Mouse (Mus musculus): ENCODE results near the gene Eaf2. TPM values are rescaled to one million over a fixed set of nuclear protein-coding genes. Genes with fewer than 3 reads are reported as not detected.

Eaf2 gene
- polyA plus RNA-seq, 1 experiment from 2014 or later, result 1.0 TPM

DNA sequence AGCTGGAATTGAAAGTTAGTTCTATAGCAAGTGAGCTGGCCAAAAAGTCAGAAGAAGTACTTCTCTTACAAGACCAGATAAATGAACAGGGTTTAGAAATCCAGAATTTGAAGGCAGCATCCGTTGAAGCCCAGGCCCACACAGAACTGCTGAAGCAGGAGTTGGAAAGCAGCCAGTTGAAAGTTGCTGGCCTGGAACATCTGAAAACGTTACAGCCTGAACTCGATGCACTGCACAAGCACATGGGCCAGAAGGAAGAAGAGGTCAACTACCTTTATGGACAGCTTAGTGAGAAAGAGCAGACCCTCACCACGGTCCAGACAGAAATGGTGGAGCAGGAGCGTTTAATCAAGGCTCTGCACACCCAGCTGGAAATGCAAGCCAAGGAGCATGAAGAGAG lies 39.4 kb upstream of the Eaf2 start:
- no peak for TF ChIP-seq CTCF (IDR thresholded peaks at IDR 0.05; ENCODE audit: low read depth)
- H3K9ac ChIP-seq (ENCODE audit: low read depth, low read length), result no peak overlapping the region
- H3K4me3 ChIP-seq (ENCODE audit: low read depth, low read length), result no peak overlapping the region
- H3K27ac ChIP-seq (ENCODE audit: low read depth, low read length), result no peak overlapping the region
- H3K4me1 ChIP-seq (replicated peaks; ENCODE audit: control insufficient read depth, insufficient read depth, low read length), result no peaks in the 10 kb centered on the region
- H3K9me3 ChIP-seq (ENCODE audit: control insufficient read depth), result no peaks in the 10 kb centered on the region
- H3K4me2 ChIP-seq (replicated peaks; ENCODE audit: low read depth), result no peak overlapping the region
- H3K27me3 ChIP-seq (replicated peaks; ENCODE audit: control insufficient read depth, insufficient read depth, low read length), result no peaks in the 10 kb centered on the region
- ATAC-seq, result no peak
- peaks cover 71% of the 10 kb centered on the region for H3K36me3 ChIP-seq (ENCODE audit: control insufficient read depth, insufficient read depth)
- 66% methylated on average over 5 of the region's 5 CpGs for WGBS

DNA sequence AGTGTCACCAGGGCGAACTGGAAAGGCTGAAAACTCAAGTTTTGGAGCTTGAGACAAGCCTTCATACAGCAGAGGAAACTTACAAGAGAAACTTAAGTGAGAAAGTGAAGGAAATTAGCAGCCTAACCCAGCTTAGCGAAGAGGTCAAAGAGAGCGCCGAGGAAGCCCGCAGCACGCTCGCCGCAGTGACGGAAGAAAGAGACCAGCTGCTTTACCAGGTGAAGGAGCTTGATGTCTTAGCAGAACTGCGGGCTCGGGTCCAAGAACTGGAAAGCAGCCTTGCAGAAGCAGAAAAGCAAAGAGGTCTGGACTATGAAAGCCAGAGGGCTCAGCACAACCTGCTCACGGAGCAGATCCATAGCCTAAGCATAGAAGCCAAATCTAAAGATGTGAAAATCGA lies 37.5 kb upstream of the Eaf2 start:
- Histone ChIP-seq H3K4me1 (replicated peaks; ENCODE audit: control insufficient read depth, insufficient read depth, low read length) (no peaks in the 10 kb centered on the region), H3K9ac (ENCODE audit: low read depth, low read length) (no peak overlapping the region), H3K9me3 (ENCODE audit: control insufficient read depth) (no peaks in the 10 kb centered on the region), H3K27me3 (replicated peaks; ENCODE audit: control insufficient read depth, insufficient read depth, low read length) (no peaks in the 10 kb centered on the region), H3K27ac (ENCODE audit: low read depth, low read length) (no peak overlapping the region), H3K36me3 (ENCODE audit: control insufficient read depth, insufficient read depth) (peaks cover 61% of the 10 kb centered on the region), H3K4me2 (replicated peaks; ENCODE audit: low read depth) (no peak overlapping the region), H3K4me3 (ENCODE audit: low read depth, low read length) (no peak overlapping the region)
- TF ChIP-seq CTCF (IDR thresholded peaks at IDR 0.05; ENCODE audit: low read depth), result no peak
- ATAC-seq, result no peak
- 89% methylated on average over 13 of the region's 13 CpGs for WGBS

DNA sequence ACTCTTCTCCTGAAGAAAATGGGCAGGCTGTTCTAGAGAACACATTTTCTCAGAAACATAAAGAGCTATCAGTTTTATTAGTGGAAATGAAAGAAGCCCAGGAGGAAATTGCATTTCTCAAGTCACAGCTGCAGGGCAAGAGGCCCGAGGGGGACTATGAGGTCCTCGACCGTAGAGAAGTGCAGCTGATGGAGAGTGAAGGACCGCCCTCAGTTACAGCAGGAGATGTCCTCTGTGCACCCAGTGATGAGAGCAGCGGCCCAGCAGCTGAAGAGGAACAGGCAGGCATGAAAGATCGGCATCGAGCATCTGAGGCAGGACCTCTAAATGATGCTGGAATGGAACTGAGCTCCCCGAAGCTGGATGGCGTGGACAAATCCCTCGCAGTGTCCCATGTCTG lies 37.1 kb upstream of the Eaf2 start:
- WGBS, result 85% methylated on average over 10 of the region's 10 CpGs

DNA sequence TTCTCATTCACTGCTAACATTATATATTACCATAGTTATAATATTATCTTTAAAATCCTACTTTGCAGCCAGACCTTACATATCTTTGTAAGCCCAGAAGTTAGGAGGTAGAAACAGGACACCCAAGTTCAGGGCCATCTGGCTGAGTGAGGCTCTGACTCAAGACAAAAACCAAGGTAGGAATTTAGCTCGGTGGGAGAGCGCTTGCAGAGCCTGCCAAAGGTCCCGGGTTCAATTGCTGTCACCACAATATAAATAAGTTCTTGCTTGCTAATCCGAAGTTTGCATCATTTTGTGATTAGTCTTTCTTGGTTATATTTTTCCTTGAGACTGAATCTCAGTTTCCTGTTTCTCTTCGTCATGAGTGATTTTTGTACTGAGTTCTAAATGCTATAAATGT lies 28.4 kb upstream of the Eaf2 start:
- Histone ChIP-seq H3K9ac (ENCODE audit: low read depth, low read length) (no peak overlapping the region), H3K4me2 (replicated peaks; ENCODE audit: low read depth) (no peak overlapping the region), H3K36me3 (ENCODE audit: control insufficient read depth, insufficient read depth) (peaks cover 62% of the 10 kb centered on the region), H3K27ac (ENCODE audit: low read depth, low read length) (no peak overlapping the region), H3K4me1 (replicated peaks; ENCODE audit: control insufficient read depth, insufficient read depth, low read length) (no peaks in the 10 kb centered on the region), H3K9me3 (ENCODE audit: control insufficient read depth) (no peaks in the 10 kb centered on the region), H3K4me3 (ENCODE audit: low read depth, low read length) (no peak overlapping the region), H3K27me3 (replicated peaks; ENCODE audit: control insufficient read depth, insufficient read depth, low read length) (no peaks in the 10 kb centered on the region)
- no peak for ATAC-seq
- TF ChIP-seq CTCF (IDR thresholded peaks at IDR 0.05; ENCODE audit: low read depth), result no peak
- WGBS, result 92% methylated on average over 5 of the region's 5 CpGs

More for the DNA sequence above, 37.1 kb upstream of the Eaf2 start:
- Histone ChIP-seq H3K4me1 (replicated peaks; ENCODE audit: control insufficient read depth, insufficient read depth, low read length) (no peaks in the 10 kb centered on the region), H3K36me3 (ENCODE audit: control insufficient read depth, insufficient read depth) (peaks cover 59% of the 10 kb centered on the region), H3K4me2 (replicated peaks; ENCODE audit: low read depth) (no peak overlapping the region), H3K9me3 (ENCODE audit: control insufficient read depth) (no peaks in the 10 kb centered on the region), H3K4me3 (ENCODE audit: low read depth, low read length) (no peak overlapping the region), H3K9ac (ENCODE audit: low read depth, low read length) (no peak overlapping the region), H3K27ac (ENCODE audit: low read depth, low read length) (no peak overlapping the region), H3K27me3 (replicated peaks; ENCODE audit: control insufficient read depth, insufficient read depth, low read length) (no peaks in the 10 kb centered on the region)
- TF ChIP-seq CTCF (IDR thresholded peaks at IDR 0.05; ENCODE audit: low read depth), result no peak
- no peak for ATAC-seq

DNA sequence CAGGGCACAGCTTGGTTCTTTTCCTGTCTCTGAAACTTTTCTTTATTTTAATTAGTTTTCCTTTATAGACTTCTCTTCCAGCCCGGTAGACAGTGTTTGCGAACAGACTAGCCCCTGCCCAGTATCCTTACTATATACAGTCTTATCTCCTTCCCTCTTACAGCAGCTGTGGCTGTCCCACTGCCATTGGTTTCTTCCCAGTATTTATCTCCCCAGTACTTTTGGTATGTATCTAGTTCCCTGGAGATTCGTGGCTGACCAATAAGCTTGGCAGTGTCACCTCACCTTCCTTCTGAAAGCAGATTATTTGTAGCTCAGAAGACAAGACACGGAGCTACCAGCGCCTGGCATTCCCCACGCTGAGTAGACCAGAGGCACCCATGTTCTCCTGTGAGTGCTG lies 21.9 kb upstream of the Eaf2 start:
- 91% methylated on average over 6 of the region's 6 CpGs for WGBS
- H3K4me2 ChIP-seq (replicated peaks; ENCODE audit: low read depth), result no peak overlapping the region
- H3K9ac ChIP-seq (ENCODE audit: low read depth, low read length), result no peak overlapping the region
- peaks cover 80% of the 10 kb centered on the region for H3K36me3 ChIP-seq (ENCODE audit: control insufficient read depth, insufficient read depth)
- no peaks in the 10 kb centered on the region for H3K27me3 ChIP-seq (replicated peaks; ENCODE audit: control insufficient read depth, insufficient read depth, low read length)
- no peaks in the 10 kb centered on the region for H3K4me1 ChIP-seq (replicated peaks; ENCODE audit: control insufficient read depth, insufficient read depth, low read length)
- H3K27ac ChIP-seq (ENCODE audit: low read depth, low read length), result no peak overlapping the region
- no peak overlapping the region for H3K4me3 ChIP-seq (ENCODE audit: low read depth, low read length)
- no peak for ATAC-seq
- no peaks in the 10 kb centered on the region for H3K9me3 ChIP-seq (ENCODE audit: control insufficient read depth)
- no peak for TF ChIP-seq CTCF (IDR thresholded peaks at IDR 0.05; ENCODE audit: low read depth)

DNA sequence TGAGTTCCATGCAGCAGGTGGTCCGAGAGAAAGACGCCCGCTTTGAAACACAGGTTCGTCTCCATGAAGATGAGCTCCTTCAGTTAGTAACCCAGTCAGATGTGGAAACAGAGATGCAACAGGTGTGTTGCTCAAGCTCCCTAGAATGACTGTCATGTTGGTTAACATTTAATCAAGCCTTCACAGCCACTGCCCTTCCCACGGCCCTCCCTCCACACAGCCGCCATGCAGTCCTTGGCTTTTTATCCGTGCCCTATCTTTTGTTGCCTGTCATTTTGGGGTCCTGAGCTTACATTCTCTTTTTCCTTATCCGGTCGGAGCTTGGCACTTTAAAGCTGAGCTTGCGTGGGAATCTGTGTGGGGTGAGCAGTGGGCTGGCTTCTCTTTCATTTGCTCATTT lies 18.5 kb upstream of the Eaf2 start:
- Histone ChIP-seq H3K9ac (ENCODE audit: low read depth, low read length) (no peak overlapping the region), H3K4me2 (replicated peaks; ENCODE audit: low read depth) (no peak overlapping the region), H3K4me3 (ENCODE audit: low read depth, low read length) (no peak overlapping the region), H3K27ac (ENCODE audit: low read depth, low read length) (no peak overlapping the region), H3K9me3 (ENCODE audit: control insufficient read depth) (no peaks in the 10 kb centered on the region), H3K36me3 (ENCODE audit: control insufficient read depth, insufficient read depth) (peaks cover 79% of the 10 kb centered on the region), H3K4me1 (replicated peaks; ENCODE audit: control insufficient read depth, insufficient read depth, low read length) (no peaks in the 10 kb centered on the region), H3K27me3 (replicated peaks; ENCODE audit: control insufficient read depth, insufficient read depth, low read length) (no peaks in the 10 kb centered on the region)
- ATAC-seq, result no peak
- TF ChIP-seq CTCF (IDR thresholded peaks at IDR 0.05; ENCODE audit: low read depth), result no peak
- 82% methylated on average over 10 of the region's 10 CpGs for WGBS

DNA sequence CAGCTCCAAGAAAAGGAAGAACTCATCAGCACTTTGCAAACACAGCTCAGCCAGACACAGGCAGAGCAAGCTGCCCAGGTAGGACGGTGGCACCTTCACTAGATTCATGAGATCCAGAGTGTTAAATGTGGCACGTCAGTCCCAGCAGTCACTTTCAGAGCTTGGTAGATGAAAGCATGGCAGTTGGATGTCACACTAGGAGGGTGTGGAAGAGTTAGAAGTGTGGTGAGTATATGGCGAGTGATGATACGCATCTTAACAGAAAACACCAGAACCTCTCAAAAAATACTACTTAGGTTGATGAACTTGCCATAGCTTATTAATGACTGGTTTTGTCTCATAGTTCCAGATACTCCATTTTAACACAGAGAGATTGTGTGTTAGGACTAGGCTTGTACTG lies 16.6 kb upstream of the Eaf2 start:
- Histone ChIP-seq H3K27me3 (replicated peaks; ENCODE audit: control insufficient read depth, insufficient read depth, low read length) (no peaks in the 10 kb centered on the region), H3K4me2 (replicated peaks; ENCODE audit: low read depth) (no peak overlapping the region), H3K9me3 (ENCODE audit: control insufficient read depth) (no peaks in the 10 kb centered on the region), H3K4me3 (ENCODE audit: low read depth, low read length) (no peak overlapping the region), H3K4me1 (replicated peaks; ENCODE audit: control insufficient read depth, insufficient read depth, low read length) (no peaks in the 10 kb centered on the region), H3K36me3 (ENCODE audit: control insufficient read depth, insufficient read depth) (peaks cover 76% of the 10 kb centered on the region), H3K9ac (ENCODE audit: low read depth, low read length) (no peak overlapping the region), H3K27ac (ENCODE audit: low read depth, low read length) (no peak overlapping the region)
- 98% methylated on average over 4 of the region's 4 CpGs for WGBS
- TF ChIP-seq CTCF (IDR thresholded peaks at IDR 0.05; ENCODE audit: low read depth), result no peak
- no peak for ATAC-seq

Data from intestine, postnatal 0 days (tissue).